Mouse (Mus musculus) embryonic fibroblast, embryonic 13.5 days (primary cell): Measurements from ENCODE around the gene Prep.

Experiments
- CTCF ChIP-seq: IDR thresholded peaks from 2 replicates; pipeline ENCODE4 v1.5.1; 2011; ENCODE audit warnings: mild to moderate bottlenecking, control low read depth, low read length, moderate library complexity, borderline replicate concordance; ENCODE audit not compliant: insufficient read depth
- POLR2A ChIP-seq: IDR thresholded peaks from 2 replicates; pipeline ENCODE4 v1.6.1; 2011; ENCODE audit warnings: low read depth, mild to moderate bottlenecking, control low read depth, low read length, moderate library complexity

DNA sequence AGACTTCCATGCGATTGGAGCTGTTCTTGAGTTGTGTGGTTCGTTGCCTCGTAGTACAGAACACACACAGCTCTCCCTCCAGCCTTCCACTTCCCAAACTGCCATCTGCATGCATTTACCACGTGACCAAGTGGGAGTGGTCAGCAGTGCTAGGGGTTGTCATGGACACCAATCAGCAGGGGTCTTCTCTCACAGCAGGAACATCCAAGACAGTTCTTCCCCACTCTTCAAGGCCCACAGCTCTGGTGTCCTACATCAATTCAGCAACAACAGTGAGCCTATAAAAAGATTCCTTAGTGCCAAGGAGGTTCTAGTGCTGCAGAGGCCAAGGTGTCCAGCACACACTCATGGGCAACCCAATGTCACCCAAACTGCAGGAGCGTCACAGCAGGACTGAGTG, 84.1 kb downstream of the Prep start:
- TF ChIP-seq CTCF (no peak), POLR2A (no peak)
